Mouse (Mus musculus) kidney, embryonic 14.5 days (tissue): ENCODE data around the gene Gsg1l. TPM values are rescaled to one million over a fixed set of nuclear protein-coding genes. Genes with fewer than 3 reads are reported as not detected.

Experiments
- ATAC-seq: fragments of 200-750 bp; cut with Nextera tagmentation; 2 replicates; pipeline ENCODE4 v1.8.0; 2017; ENCODE audit warnings: moderate number of reproducible peaks, mild to moderate bottlenecking, moderate TSS enrichment, moderate library complexity; ENCODE audit not compliant: low FRiP score, low TSS enrichment
- H3K27ac ChIP-seq: fragments of 300-500 bp; sonication (generic); 2 replicates; pipeline ENCODE4 v1.5.1; 2014; ENCODE audit warnings: low read depth, mild to moderate bottlenecking, low read length, moderate library complexity, mixed read lengths
- H3K27me3 ChIP-seq: fragments of 300-500 bp; sonication (generic); 2 replicates; pipeline ENCODE4 v1.6.1; 2014; ENCODE audit warnings: mild to moderate bottlenecking, low read length; ENCODE audit not compliant: control insufficient read depth, insufficient read depth
- H3K36me3 ChIP-seq: fragments of 300-500 bp; sonication (generic); 2 replicates; pipeline ENCODE4 v1.6.1; 2014; ENCODE audit warnings: low read length, mixed read lengths; ENCODE audit not compliant: control insufficient read depth, insufficient read depth
- H3K4me1 ChIP-seq: fragments of 300-500 bp; sonication (generic); 2 replicates; pipeline ENCODE4 v1.6.1; 2014; ENCODE audit warnings: low read length, mixed read lengths; ENCODE audit not compliant: control insufficient read depth, insufficient read depth
- H3K4me2 ChIP-seq: fragments of 300-500 bp; sonication (generic); replicated peaks from 2 replicates; pipeline ENCODE4 v1.6.1; 2014; ENCODE audit warnings: low read depth, mild to moderate bottlenecking, low read length
- H3K4me3 ChIP-seq: fragments of 300-500 bp; sonication (generic); 2 replicates; pipeline ENCODE4 v1.5.1; 2014; ENCODE audit warnings: mild to moderate bottlenecking, low read length
- H3K9ac ChIP-seq: fragments of 300-500 bp; sonication (generic); 2 replicates; pipeline ENCODE4 v1.6.1; 2014; ENCODE audit warnings: low read depth, mild to moderate bottlenecking, low read length, moderate library complexity
- H3K9me3 ChIP-seq: fragments of 300-500 bp; sonication (generic); 2 replicates; pipeline ENCODE4 v1.6.1; 2016; ENCODE audit warnings: low read length; ENCODE audit not compliant: control insufficient read depth
- WGBS: fragments of 180-500 bp; shearing (Covaris S2); extraction: QIAGEN DNeasy Blood & Tissue Kit; methylation state at CpG from one replicate; pipeline ENCODE4 v1.1.7; 2014; 5-methylcytosine and 5-hydroxymethylcytosine counted together
- polyA plus RNA-seq: library from polyadenylated mRNA; unstranded; fragments of >200 nt; fragmentation: Nextera tagmentation; extraction: Ambion mirVana; gene quantifications from 2 replicates; pipeline ENCODE4 v1.2.1, GENCODE M21; 2014

Gsg1l gene
- polyA plus RNA-seq, 1 experiment from 2014 or later = 0.51 TPM

- no peaks in the 10 kb centered on the region for H3K9me3 ChIP-seq
- H3K4me3 ChIP-seq = no peak overlapping the region
- H3K4me1 ChIP-seq = 0 out of 2 replicates have a peak, but pooled peaks cover 8% of the 10 kb centered on the region
- H3K27ac ChIP-seq = no peak overlapping the region
- peak; percentile 14; the same call in 1 of the 2 replicates for ATAC-seq
- H3K9ac ChIP-seq = no peak overlapping the region
- no peaks in the 10 kb centered on the region for H3K27me3 ChIP-seq
- no peak overlapping the region for H3K4me2 ChIP-seq
- 32% methylated on average over 12 of the region's 12 CpGs for WGBS
- 0 out of 2 replicates have a peak, but pooled peaks cover 4% of the 10 kb centered on the region for H3K36me3 ChIP-seq
Measured at GRCm38 (mm10) chr7:125871404-125872201, 210.6 kb downstream of the Gsg1l start.

GRCm38 (mm10) chr7:125868570-125868969 lies 213.6 kb downstream of the Gsg1l start:
- no peak overlapping the region for H3K9ac ChIP-seq
- ATAC-seq = no peak
- H3K4me1 ChIP-seq = peaks cover 34% of the 10 kb centered on the region
- no peak overlapping the region for H3K4me3 ChIP-seq
- H3K9me3 ChIP-seq = no peaks in the 10 kb centered on the region
- no peak overlapping the region for H3K4me2 ChIP-seq
- H3K27me3 ChIP-seq = no peaks in the 10 kb centered on the region
- WGBS = 85% methylated on average over 3 of the region's 3 CpGs
- H3K27ac ChIP-seq = no peak overlapping the region
- 0 out of 2 replicates have a peak, but pooled peaks cover 4% of the 10 kb centered on the region for H3K36me3 ChIP-seq

- 15% methylated on average over 11 of the region's 11 CpGs for WGBS
- ATAC-seq = peak; percentile 73
- H3K4me2 ChIP-seq = no peak overlapping the region
- no peak overlapping the region for H3K9ac ChIP-seq
- H3K27ac ChIP-seq = 0 out of 2 replicates have a peak overlapping the region, but pooled peaks have one; percentile 17
- no peak overlapping the region for H3K4me3 ChIP-seq
- H3K27me3 ChIP-seq = no peaks in the 10 kb centered on the region
- no peaks in the 10 kb centered on the region for H3K9me3 ChIP-seq
- H3K36me3 ChIP-seq = peaks cover 9% of the 10 kb centered on the region; the same call in 1 of the 2 replicates
- H3K4me1 ChIP-seq = peaks cover 27% of the 10 kb centered on the region
Measured at GRCm38 (mm10) chr7:125865234-125865633, 217.0 kb downstream of the Gsg1l start.

- WGBS = 19% methylated on average over 1 of the region's 1 CpGs
- H3K9me3 ChIP-seq = no peaks in the 10 kb centered on the region
- H3K4me3 ChIP-seq = no peak overlapping the region
- H3K4me2 ChIP-seq = no peak overlapping the region
- no peak overlapping the region for H3K9ac ChIP-seq
- no peaks in the 10 kb centered on the region for H3K27me3 ChIP-seq
- ATAC-seq = no peak
- peaks cover 27% of the 10 kb centered on the region for H3K4me1 ChIP-seq
- peaks cover 9% of the 10 kb centered on the region; the same call in 1 of the 2 replicates for H3K36me3 ChIP-seq
- peak overlapping the region; percentile 15; the same call in 1 of the 2 replicates for H3K27ac ChIP-seq
Measured at GRCm38 (mm10) chr7:125864026-125864425, 218.2 kb downstream of the Gsg1l start.

GRCm38 (mm10) chr7:125860421-125860820 lies 221.8 kb downstream of the Gsg1l start:
- Histone ChIP-seq H3K9me3 (no peaks in the 10 kb centered on the region), H3K36me3 (peaks cover 4% of the 10 kb centered on the region; the same call in 1 of the 2 replicates), H3K27me3 (no peaks in the 10 kb centered on the region), H3K4me3 (no peak overlapping the region), H3K4me1 (peaks cover 18% of the 10 kb centered on the region), H3K4me2 (no peak overlapping the region), H3K27ac (no peak overlapping the region), H3K9ac (no peak overlapping the region)
- 92% methylated on average over 9 of the region's 9 CpGs for WGBS
- no peak for ATAC-seq

- Histone ChIP-seq H3K9me3 (no peaks in the 10 kb centered on the region), H3K4me2 (no peak overlapping the region), H3K27me3 (no peaks in the 10 kb centered on the region), H3K27ac (no peak overlapping the region), H3K4me1 (peaks cover 10% of the 10 kb centered on the region), H3K9ac (no peak overlapping the region), H3K36me3 (peaks cover 4% of the 10 kb centered on the region; the same call in 1 of the 2 replicates), H3K4me3 (no peak overlapping the region)
- WGBS = 67% methylated on average over 3 of the region's 3 CpGs
- ATAC-seq = no peak
Measured at GRCm38 (mm10) chr7:125859564-125859963, 222.6 kb downstream of the Gsg1l start.

GRCm38 (mm10) chr7:125847528-125847866 lies 234.7 kb downstream of the Gsg1l start:
- 95% methylated on average over 2 of the region's 2 CpGs for WGBS
- no peak for ATAC-seq
- Histone ChIP-seq H3K36me3 (peaks cover 5% of the 10 kb centered on the region; the same call in 1 of the 2 replicates), H3K27ac (no peak overlapping the region), H3K9ac (no peak overlapping the region), H3K4me3 (no peak overlapping the region), H3K9me3 (no peaks in the 10 kb centered on the region), H3K27me3 (no peaks in the 10 kb centered on the region), H3K4me2 (no peak overlapping the region), H3K4me1 (no peaks in the 10 kb centered on the region)

GRCm38 (mm10) chr7:125846866-125847527 lies 235.2 kb downstream of the Gsg1l start:
- Histone ChIP-seq H3K36me3 (peaks cover 5% of the 10 kb centered on the region; the same call in 1 of the 2 replicates), H3K4me2 (no peak overlapping the region)

GRCm38 (mm10) chr7:125845611-125846010 lies 236.6 kb downstream of the Gsg1l start:
- no peaks in the 10 kb centered on the region for H3K9me3 ChIP-seq
- ATAC-seq = no peak
- no peak overlapping the region for H3K4me2 ChIP-seq
- no peak overlapping the region for H3K9ac ChIP-seq
- H3K27me3 ChIP-seq = no peaks in the 10 kb centered on the region
- no peaks in the 10 kb centered on the region for H3K4me1 ChIP-seq
- WGBS = 59% methylated on average over 1 of the region's 1 CpGs
- no peak overlapping the region for H3K27ac ChIP-seq
- H3K4me3 ChIP-seq = no peak overlapping the region
- peaks cover 3% of the 10 kb centered on the region; the same call in 1 of the 2 replicates for H3K36me3 ChIP-seq

More at GRCm38 (mm10) chr7:125846866-125847527, 235.2 kb downstream of the Gsg1l start:
- no peak for ATAC-seq
- no peaks in the 10 kb centered on the region for H3K4me1 ChIP-seq
- no peak overlapping the region for H3K9ac ChIP-seq
- no peak overlapping the region for H3K4me3 ChIP-seq
- no peaks in the 10 kb centered on the region for H3K9me3 ChIP-seq
- 80% methylated on average over 8 of the region's 8 CpGs for WGBS
- H3K27ac ChIP-seq = no peak overlapping the region
- no peaks in the 10 kb centered on the region for H3K27me3 ChIP-seq
